Mouse (Mus musculus) spleen, postnatal 14 days (tissue): ENCODE results near the gene Mpv17l.
"Not testable (repeated sequence)": the region's sequence is repeated elsewhere in the genome, so short reads cannot be mapped to it uniquely, and the experiment has no call there.

Source experiments
- DNase-seq, 2 experiments: peaks; one replicate each; pipeline ENCODE4 v3.0.0; 2021 to 2022; ENCODE audit warnings: low spot score in 2 of 2

Mpv17l gene

DNA sequence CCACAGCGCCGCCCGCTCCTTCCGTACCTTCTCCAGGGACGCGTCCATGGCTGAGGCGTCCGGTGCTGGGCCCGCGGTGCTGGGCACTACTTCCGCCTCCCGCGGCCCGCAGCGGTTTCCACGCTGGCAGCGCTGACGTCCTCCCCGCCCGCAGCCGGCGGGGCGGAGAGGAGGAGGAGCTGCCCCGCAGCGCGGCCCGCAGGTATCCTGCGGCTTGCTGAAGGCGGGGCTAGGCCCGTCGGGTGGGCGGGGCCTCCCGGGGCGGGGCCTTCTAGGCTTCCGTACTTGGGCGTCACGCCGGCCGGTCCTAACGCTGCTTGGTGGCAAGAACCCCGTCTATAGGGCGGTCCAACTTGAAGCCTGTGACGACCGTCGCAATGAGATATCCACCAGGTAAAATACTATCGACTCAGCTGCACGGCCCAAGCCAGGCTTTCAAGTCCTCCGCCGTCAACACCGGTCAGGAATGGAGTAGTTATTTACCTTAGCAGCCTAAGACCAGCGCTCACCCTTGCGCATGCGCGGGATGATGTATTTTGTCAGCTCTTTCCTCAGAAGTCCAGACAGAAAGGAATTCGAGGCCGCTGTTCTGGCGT is at the start of gene Mpv17l, which contains the start of gene Pdxdc1:
TSS of gene Mpv17l (plus strand) at position 274 of the 596 bp plus-strand sequence.
TSS of gene Pdxdc1 (minus strand) at position 244 of the 596 bp plus-strand sequence.
- peak; percentile 96 for DNase-seq

DNA sequence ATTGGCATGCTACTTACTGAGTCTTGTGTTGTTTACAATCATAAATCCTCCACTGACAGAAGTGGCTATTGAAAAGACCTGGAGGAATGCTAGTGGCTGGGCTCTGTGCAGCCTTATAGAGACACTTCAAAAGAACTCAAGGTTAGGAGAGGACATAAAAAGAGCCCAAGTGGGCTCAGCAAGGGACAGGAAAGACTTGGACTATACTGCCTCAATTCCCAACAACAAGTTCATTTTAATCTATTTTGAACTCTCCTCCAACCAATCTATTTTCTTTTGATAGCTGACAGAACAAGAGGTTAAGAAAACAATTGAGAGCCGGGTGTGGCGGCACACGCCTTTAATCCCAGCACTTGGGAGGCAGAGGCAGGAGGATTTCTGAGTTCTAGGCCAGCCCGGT is 49.1 kb upstream of the Mpv17l start:
- DNase-seq, result no peak

DNA sequence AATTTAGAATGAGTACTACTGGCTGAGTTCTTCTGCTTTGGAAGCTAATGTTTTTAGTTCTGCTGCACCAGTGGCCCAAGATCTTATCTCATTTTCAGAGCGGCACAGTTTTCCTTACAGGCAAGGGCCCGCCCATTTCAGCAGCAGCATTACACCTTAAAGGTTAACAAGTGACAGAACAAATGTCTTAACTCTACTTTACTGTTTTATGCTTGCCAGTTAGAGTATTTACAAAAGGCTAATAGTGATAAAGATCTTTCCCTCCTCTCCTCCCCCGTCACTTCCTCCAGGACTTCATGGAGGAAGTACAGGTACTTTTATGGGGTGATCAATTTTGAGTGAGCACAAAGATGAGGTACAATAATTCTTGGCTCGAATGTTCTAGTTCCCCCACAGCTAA is 36.9 kb upstream of the Mpv17l start:
- DNase-seq, result no peak

DNA sequence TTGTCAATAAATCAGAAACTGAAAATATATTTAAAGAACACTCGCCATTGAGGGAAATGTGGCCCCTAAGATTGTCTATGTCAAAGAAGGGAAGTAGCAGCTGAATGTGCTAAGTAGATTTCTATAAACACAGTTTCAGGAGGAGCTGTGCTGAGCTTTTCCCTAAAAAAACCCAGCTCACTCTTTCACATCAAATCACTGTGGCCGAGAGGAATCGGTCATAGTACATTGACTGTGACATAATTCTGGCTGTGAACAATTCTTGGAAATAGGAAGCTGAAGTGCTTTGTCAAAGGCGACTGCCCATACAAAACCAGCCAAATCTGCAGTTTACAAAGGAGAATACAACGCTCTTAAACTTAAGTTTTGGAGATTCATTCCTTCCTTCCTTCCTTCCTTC is 36.3 kb upstream of the Mpv17l start:
- no peak for DNase-seq

DNA sequence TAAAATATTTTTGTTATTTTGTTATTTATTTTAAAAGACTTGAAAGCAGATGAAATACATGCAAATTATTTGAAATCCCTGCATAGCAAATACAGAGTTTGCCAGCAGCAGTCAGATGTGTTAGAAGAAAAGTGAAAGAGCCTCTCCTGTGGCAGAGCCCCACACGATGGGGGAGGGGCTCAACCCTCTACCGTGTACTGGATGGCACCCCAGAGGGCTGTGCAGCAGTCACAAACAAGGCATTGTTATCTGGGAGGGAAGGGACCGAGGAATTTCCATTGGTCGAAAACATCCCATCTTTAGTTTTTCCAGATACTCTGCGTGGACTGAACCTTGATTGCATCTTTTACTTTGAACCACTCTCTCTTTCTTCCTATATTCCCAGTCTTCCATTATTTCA is 35.6 kb upstream of the Mpv17l start:
- not testable (repeated sequence) for DNase-seq

DNA sequence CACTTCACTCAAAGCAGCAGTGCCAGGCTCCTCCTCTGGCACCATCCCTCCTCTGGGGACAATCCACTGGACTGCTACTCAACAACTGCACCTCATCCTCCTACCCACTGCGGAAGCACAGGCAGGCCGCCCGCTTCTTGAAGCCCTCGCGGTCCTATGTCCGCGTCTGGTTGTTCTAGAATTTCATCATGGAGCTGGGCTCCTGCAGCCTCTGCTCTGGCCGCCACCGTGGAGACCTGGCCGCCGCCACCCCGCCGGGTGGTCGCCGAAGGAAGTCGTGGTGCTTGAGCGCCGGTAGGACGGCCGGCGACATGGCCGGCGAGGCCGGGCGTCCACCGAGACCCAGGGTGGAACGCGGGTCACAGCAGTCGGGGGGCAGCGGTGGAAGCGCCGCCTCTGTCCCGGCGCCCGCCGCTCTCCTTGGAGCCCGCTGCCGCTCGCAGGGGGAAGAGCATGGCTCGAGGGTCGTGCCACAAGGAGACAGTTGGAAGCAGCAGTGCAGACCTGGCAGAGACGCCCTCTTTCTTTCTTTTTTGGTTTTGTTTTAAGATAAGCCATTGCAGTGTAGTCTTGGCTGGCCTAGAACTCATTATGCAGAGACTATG is 34.9 kb upstream of the Mpv17l start:
- peak in 1 of 2 experiments; percentile 1 for DNase-seq

DNA sequence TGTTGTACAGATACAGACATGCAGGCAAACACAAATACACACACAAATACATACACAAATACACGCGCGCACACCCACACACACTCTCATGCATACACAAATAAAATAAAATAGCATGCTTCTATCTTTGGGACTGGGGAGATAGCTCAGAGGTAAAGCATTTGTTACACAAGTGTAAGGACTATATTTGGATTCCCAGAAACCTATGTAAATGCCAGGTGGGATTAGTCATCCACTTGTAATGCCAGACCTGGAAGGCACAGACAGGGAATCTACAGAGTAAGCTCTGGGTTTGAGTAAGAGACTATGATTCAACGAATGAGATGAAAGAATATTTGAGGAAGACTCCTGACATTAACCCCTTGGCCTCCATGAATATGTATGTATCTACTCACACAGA is 27.5 kb upstream of the Mpv17l start:
- DNase-seq, result no peak

DNA sequence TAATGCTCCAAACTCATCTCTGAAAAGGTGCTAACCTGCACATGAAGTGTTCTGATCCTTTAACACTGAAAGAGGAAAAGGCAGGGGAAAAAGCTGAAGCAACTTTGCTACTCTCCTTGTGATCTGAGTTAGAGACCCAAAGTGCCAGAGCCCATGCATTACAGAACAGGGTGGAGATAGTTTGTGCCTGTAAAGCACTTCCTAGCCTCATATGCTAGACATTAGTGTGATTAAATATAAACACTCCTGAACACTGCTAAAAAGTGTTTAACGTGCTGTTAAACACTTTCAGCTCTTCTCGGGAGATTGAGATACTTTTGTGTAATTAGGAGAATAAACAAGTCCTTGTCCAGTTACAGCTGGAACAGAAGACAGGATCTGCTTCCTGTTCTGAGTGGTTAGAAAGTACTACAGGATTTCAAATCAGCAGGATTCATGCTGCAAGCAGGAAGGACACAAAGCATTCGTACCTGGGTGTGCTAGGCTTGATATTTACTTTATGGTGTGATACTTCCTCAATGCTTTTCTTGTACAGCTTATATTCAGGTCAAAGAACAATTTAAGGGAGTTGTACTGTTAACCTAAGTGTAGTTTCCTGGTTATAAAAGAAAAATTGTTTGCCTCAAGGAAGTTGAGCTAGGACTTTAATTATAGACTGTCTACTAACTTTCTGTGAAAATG is 19.7 kb upstream of the Mpv17l start:
- no peak for DNase-seq

DNA sequence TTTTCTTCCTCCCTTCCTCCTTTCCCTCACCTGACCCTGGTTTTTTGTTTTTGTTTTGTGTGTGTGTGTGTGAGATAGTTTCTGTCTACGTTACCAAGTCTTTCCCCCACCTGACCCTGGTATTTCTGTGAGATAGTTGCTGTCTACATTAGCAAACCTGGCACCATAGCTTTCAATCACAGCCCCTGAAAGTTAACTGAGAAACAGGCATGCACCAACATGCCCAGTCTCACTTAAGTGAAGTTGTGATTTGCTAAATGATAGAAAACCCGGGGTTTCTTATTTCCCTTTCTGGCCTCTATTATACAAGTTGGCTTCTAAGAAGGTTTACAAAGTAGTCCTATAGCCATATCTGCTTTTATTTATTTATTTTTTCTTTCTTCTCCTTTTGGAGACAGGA is 12.5 kb upstream of the Mpv17l start:
- DNase-seq, result no peak

DNA sequence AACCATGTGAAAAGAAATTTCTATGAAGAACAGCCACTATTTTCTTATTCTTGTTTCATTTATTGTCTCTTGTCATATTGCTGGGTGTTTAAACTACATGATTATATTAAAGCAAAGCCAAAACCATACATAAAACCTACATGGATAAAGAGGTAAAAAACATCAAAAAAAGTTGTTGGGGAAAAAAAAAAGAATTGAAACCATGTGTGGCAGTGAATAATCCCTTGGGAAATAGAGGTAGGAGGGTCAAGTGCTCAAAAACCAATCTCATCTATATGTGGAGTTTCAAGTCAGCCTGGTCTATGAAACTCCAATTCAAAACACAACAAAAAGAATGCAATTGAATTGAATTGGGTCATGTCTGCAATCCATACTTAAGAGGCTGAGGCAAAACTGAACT is 10.1 kb upstream of the Mpv17l start:
- DNase-seq, result no peak

DNA sequence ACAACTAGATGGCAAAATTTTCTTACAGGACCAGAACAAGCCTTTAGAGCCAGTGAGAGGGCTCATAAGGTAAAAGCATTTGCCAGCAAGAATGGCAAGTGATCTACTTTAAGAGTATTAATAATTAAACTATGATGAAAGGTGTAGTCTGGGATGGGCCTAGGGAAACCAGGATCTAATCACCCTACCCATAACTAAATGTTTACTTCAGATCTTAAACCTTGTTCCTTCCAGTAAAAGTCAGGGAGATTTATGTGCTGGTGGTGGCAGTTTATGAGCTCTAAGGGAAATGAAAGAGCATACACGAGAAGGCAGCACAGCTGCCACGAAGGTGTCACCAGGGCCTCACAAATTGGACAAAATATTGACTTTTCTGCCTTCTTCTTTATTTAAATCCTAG is 8.9 kb upstream of the Mpv17l start:
- no peak for DNase-seq

DNA sequence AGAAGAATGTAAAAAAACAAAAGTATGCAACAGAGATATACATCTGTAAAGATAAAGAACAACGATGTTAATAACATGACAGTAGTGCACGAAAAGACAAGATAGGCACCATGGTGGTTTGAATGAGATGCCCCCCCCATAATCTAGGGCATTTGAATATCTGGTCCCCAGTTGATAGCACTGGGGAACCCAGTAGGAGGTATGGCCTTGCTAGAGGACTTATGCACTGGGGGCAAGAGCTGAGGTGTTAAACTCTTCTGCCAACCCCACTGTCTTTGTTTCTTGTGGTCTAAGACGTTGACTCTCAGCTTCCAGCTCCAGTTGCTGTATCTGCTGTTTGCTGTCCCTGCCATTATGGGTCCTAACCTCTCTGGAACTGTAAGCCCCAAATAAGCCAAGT is 7.2 kb upstream of the Mpv17l start:
- no peak for DNase-seq

DNA sequence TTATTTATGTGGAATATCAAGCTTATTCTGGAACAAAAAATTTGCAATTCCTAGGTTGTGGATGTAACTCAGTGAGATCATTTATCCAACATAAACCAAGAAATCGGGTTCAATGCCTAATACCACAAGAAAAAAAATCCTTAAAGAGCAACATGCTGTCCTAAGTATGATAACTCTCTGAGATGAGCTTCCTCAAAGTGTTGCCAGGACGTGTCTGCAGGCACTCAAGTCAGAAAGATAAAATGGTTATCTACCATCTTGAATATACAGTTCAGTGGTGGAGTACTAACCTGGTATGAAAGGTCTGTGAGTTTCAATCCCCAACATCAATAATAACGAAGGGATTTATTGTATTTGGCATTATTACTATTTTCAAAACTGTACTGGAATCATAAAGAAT is 6.6 kb upstream of the Mpv17l start:
- no peak for DNase-seq

DNA sequence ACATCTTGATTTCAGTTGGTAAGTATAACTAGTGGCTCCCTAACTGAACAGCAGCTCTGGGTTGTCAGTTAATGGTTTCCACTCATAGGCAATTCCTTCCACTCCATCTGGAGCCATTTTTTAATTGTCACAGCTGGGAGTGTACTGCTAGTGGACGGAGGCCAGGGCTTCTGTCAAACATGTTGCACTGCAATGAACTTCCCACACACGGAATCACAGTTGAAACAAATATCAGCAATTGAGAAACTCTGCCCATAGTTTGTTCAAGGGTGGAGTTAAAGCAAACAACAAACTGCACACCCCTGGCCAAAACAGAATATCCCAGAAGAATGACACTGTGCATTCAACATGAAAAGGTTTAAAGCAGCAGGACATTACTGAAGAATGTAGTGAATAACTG is 4.0 kb upstream of the Mpv17l start:
- DNase-seq, result no peak

DNA sequence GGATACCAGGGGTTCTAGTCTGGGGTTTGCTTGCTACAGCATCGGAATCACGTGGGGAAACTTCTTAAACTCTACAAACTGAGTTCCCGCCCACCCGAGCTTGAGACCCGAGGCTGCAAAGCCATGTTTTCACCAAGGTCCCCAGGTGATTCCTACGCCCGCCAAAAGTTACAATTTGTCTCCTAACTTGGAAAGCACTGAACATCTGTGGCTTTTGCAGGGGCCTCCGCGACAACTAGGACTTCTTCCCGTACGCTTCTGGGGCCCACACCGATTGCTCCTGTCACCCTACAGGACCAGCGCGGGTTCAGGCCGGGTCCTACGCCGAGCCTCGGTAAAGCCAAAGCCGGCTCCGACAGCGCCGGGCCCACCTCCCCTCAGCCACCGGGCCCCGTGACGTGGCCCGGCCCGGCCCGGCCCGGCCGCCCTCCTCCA is 547 bp upstream of the Mpv17l start:
- DNase-seq, result no peak

DNA sequence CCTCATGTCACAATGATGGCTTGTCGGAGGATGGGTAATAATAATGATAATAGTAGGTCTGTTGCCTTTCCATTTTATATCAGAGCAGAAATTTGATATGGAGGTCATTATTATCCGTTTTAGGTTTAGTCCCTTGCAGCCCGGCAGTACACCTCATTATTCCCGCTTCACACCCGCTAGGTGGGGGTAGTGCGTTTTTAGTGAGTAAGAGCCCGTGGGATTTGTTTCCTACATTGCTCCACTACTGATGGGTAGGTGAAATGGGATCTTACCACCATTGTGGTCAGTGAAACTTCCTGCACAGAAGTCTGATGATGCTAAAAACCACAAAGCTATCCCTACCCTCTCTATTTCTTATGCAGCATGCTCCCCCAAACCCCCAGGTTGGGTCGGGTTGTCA is 527 bp downstream of the Mpv17l start:
- DNase-seq, result peak in 1 of 2 experiments; percentile 52

DNA sequence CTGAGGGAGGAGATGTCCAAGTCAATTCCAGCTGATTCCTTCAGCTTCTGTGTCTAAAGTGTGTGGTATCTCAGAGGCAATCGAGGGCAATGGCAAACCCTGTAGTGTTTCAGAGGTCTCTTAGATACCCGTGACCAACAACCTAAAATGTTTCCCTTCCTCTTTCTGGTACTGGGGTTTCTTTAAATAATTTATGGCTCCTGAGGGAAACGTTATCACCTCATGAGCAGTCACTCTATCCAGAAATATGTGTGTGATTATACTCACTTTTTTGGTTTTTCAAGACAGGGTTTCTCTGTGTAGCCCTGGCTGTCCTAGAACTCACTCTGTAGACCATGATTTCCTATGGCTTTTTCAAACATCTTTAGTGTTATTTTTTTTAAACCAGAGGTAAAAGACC is 4.3 kb downstream of the Mpv17l start:
- no peak for DNase-seq

DNA sequence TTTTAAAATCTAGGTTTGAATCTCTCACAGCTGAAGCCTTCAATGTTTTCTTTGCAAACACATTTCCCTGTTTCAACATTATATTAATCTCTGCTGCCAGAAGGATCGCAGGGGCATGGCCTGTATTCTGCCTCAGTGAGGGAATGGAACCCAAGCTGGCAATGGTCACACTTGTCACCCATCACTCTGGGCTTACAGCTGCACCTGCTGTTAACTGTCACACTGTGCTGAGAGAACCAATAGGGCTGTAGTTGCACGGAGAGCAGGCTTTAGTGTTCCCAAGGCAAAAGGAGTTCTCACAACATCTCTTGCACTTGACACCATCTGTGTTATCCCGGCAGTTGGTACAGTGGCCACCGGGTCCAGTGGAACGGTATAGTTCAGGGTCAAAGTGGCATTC is 17.1 kb downstream of the Mpv17l start:
- DNase-seq, result no peak

DNA sequence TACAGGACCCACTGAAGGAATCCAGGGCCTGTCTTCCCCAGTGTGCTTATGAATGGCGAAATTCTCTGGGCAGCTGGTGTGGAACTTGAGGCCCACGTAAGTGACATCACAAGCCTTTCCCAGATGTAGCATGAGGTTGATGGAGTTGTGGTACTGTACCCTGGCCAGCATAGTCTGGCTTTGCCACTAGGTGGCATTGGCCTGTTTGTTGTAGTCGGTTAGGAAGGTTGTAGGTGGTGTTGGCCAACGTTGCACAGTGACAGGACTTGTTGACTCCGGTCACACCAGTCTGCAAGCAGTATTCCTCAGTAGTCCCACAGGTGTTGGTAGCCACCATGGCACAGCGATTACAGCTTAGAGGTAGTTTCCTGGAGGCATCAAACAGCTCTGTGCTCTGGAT is 18.1 kb downstream of the Mpv17l start:
- no peak for DNase-seq

DNA sequence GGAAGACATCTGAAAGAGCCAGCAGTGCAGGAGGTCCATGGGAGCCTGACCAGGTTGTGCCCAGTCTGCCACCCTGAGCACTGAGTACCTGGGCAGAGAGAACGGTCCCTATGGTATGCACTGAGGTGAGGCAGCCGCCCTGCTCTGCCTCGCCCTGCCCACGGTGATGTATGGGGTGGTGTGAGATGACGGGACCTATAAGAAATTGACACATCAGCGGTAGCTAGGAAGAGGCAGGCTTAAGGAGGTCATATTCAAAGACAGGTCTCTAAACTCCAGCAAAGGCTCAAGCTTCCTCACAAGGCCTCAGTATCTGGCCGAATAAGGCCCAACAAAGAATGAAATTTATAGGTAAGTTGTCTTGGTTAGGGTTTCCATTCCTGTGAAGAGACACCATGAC is 18.8 kb downstream of the Mpv17l start:
- DNase-seq, result no peak

DNA sequence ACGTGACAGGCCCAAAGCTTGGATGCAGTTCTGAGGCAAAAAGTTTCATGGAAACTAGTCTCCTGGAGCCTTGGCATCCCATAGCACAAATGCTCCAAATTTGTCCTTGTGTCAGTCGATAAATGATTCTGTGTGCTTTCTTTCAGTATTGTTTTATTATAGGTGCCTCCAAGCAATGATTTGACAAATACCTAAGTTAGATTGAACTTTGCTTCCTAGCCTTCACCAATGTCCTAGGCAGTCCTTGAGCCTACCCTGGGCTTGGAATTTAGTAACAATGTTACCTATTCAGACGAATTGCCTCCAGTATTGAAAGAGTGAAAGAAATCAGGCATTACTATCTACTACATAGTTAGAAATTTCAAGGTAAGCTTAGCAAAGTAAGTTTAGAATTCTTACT is 19.5 kb downstream of the Mpv17l start:
- DNase-seq, result not testable (repeated sequence)

DNA sequence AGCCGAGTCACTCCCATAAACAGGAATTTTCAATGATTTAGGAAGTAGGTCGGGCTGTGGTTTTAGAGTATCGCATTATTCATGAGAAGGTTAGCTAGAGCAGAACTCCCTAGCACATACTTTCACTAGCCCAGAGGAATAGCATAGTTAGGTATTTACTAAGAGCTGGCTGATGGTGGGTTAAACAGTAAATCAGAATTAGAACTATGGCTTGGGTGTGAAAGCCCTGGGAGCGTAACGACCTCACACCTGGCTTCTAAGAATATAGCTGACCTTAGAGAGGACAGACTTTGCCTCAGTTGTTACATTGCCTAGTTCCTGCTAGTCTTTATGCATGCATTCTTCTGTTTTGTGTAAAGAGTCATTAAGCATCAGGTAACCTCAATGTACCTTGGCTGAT is 20.0 kb downstream of the Mpv17l start:
- not testable (repeated sequence) for DNase-seq

DNA sequence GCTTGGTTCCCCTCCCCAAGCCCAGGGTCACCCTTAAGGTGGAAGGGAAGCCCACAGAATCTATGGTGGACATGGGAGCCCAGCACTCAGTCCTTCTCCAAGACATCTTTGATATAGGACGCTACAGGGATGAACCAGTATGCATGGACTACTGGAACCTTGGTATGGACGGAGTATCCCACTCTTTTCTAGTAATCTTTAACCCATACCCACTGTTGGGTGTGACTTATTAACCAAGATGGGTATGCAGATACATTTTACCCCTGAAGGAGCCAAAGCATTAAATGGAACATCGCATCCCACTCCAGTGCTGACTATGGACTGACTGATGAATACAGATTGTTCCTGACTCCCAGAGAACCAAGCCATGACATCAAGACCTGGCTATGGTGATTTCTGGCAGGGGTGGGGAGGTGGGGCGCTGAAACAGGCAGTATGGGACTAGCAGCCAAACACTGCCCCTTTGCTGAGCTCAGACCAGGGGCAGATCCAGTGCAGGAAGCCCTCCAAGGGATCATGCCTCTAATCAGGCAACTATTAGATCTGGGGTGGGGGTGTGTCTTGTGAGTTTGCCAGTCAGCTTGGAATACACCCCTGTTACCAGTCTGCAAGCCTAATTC is 24.6 kb downstream of the Mpv17l start:
- no peak for DNase-seq
